Mouse (Mus musculus) liver, embryonic 14 days (tissue): ENCODE data around the gene Rnf11. TPM values are rescaled to one million over a fixed set of nuclear protein-coding genes. Genes with fewer than 3 reads are reported as not detected.

Experiments
- polyA plus RNA-seq: library from polyadenylated mRNA; depleted of rRNA; stranded (reverse); fragments of >200 nt; gene quantifications from 2 replicates; pipeline ENCODE4 v1.2.3, GENCODE M21; 2012; rRNA removed

Rnf11 gene
- 22.0 and 27.0 TPM in 2 replicates for polyA plus RNA-seq

DNA sequence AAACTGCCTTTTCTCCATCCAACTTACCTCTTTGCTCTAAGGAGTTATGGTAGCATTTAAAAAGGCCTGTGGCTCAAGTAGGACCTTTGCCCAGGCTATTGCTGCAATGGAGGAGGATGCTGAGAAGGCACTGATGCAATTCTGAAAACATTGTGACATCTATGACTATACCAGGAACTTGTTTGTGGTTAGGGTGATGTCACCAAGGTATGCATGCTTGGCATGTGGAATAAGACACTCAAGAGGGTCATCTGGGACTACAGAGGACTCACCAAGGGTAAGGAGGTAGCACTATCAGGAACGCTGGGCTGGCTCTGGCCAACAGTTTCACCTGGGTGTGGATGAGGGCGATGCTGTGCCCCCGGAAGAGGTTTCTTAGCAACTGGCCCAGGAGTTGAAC is at the start of gene Rnf11:
Gene Rnf11 (minus strand): TSS at position 108 of the 400 bp plus-strand sequence.

DNA sequence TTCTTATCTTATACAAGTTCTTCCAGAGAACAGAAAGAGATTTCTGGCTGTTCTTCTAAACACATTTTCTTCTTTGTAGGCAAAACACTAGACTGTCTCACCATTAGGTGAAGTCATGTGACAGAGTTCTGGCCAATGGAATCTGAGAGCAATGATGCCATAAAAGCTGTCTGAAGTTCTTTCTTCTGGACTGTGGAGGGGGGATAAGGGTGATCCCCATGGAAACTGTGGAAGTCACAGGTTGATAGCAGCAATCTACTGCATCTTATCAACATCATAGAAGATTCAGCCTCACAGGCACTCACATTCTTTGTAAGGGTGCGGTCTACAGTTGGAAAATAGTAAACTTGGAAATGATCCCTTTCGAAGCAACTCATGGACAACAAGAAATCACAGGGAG is 46.6 kb upstream of the Rnf11 start, which contains the start of gene 4930522H14Rik:
Gene 4930522H14Rik (minus strand): TSS at position 187 of the 400 bp plus-strand sequence.

GRCm38 (mm10) chr4:109406486-109407175 is 77.9 kb downstream of the Rnf11 start, which contains the start of gene Ttc39a:
Ttc39a (plus strand) TSS chr4:109406623.

Other genes starting within 250 kb of the Rnf11 start
- 19.1 and 25.5 TPM in 2 replicates for gene Eps15, start 204.5 kb downstream of the Rnf11 start, polyA plus RNA-seq
- 8.9 and 12.7 TPM in 2 replicates for gene Ttc39a, start 78.1 kb downstream of the Rnf11 start, polyA plus RNA-seq
- not detected in 2 replicates for gene 4930522H14Rik, start 46.6 kb upstream of the Rnf11 start, polyA plus RNA-seq
- 14.0 and 16.5 TPM in 2 replicates for gene Cdkn2c, start 182.5 kb upstream of the Rnf11 start, polyA plus RNA-seq
- 7.6 and 8.5 TPM in 2 replicates for gene Faf1, start 191.9 kb upstream of the Rnf11 start, polyA plus RNA-seq